Mouse (Mus musculus): ENCODE measurements around the gene Slc16a6. TPM values are rescaled to one million over a fixed set of nuclear protein-coding genes. Genes with fewer than 3 reads are reported as not detected.

Slc16a6 gene
- total and polyA plus RNA-seq, 2 experiments from 2014 or later, result 8.7 to 11.2 TPM

- Histone ChIP-seq H3K4me1 (ENCODE audit: insufficient read depth, low read length) (no peaks in the 10 kb centered on the region), H3K9ac (replicated peaks; ENCODE audit: low read length) (no peak overlapping the region), H3K27me3 (ENCODE audit: insufficient read depth, low read length) (no peaks in the 10 kb centered on the region), H3K4me2 (ENCODE audit: low read depth, low read length) (no peak overlapping the region), H3K9me3 (ENCODE audit: low read length) (no peaks in the 10 kb centered on the region), H3K36me3 (ENCODE audit: insufficient read depth, low read length) (peaks cover 5% of the 10 kb centered on the region; the same call in 1 of the 2 replicates), H3K27ac (no peak overlapping the region), H3K4me3 (ENCODE audit: low read length) (no peak overlapping the region)
- no peak for TF ChIP-seq CTCF (IDR thresholded peaks at IDR 0.05; ENCODE audit: low read depth)
- DNase-seq (ENCODE audit: low spot score) (no peak), ATAC-seq (no peak)
- 89% methylated on average over 5 of the region's 5 CpGs for WGBS
These were observed 17.1 kb downstream of the Slc16a6 start for GRCm38 (mm10) chr11:109456261-109456660.

- Histone ChIP-seq H3K27me3 (ENCODE audit: insufficient read depth, low read length) (no peaks in the 10 kb centered on the region), H3K4me2 (ENCODE audit: low read depth, low read length) (no peak overlapping the region), H3K9ac (replicated peaks; ENCODE audit: low read length) (no peak overlapping the region), H3K4me1 (ENCODE audit: insufficient read depth, low read length) (no peaks in the 10 kb centered on the region), H3K27ac (no peak overlapping the region), H3K36me3 (ENCODE audit: insufficient read depth, low read length) (peaks cover 5% of the 10 kb centered on the region; the same call in 1 of the 2 replicates), H3K9me3 (ENCODE audit: low read length) (no peaks in the 10 kb centered on the region), H3K4me3 (ENCODE audit: low read length) (no peak overlapping the region)
- ATAC-seq (no peak), DNase-seq (ENCODE audit: low spot score) (no peak)
- 87% methylated on average over 11 of the region's 11 CpGs for WGBS
- TF ChIP-seq CTCF (IDR thresholded peaks at IDR 0.05; ENCODE audit: low read depth), result no peak
These were observed 22.2 kb downstream of the Slc16a6 start for GRCm38 (mm10) chr11:109451169-109451568.

- DNase-seq (ENCODE audit: low spot score) (peak; percentile 84), ATAC-seq (peak; percentile 70)
- 52% methylated on average over 13 of the region's 13 CpGs for WGBS
- Histone ChIP-seq H3K4me2 (ENCODE audit: low read depth, low read length) (no peak overlapping the region), H3K27ac (no peak overlapping the region), H3K9ac (replicated peaks; ENCODE audit: low read length) (no peak overlapping the region), H3K4me3 (ENCODE audit: low read length) (no peak overlapping the region), H3K9me3 (ENCODE audit: low read length) (no peaks in the 10 kb centered on the region), H3K4me1 (ENCODE audit: insufficient read depth, low read length) (no peaks in the 10 kb centered on the region), H3K36me3 (ENCODE audit: insufficient read depth, low read length) (no peaks in the 10 kb centered on the region), H3K27me3 (ENCODE audit: insufficient read depth, low read length) (no peaks in the 10 kb centered on the region)
- TF ChIP-seq CTCF (IDR thresholded peaks at IDR 0.05; ENCODE audit: low read depth), result peak; percentile 84
These were observed 27.9 kb downstream of the Slc16a6 start for GRCm38 (mm10) chr11:109445438-109446035.

- no peak for ATAC-seq
These were observed 28.8 kb downstream of the Slc16a6 start for GRCm38 (mm10) chr11:109444600-109444999.

GRCm38 (mm10) chr11:109443468-109444263 is 29.7 kb downstream of the Slc16a6 start:
- Histone ChIP-seq H3K27ac (no peak overlapping the region), H3K4me3 (ENCODE audit: low read length) (no peak overlapping the region), H3K27me3 (ENCODE audit: insufficient read depth, low read length) (no peaks in the 10 kb centered on the region), H3K4me2 (ENCODE audit: low read depth, low read length) (no peak overlapping the region), H3K36me3 (ENCODE audit: insufficient read depth, low read length) (no peaks in the 10 kb centered on the region), H3K9ac (replicated peaks; ENCODE audit: low read length) (no peak overlapping the region), H3K4me1 (ENCODE audit: insufficient read depth, low read length) (no peaks in the 10 kb centered on the region), H3K9me3 (ENCODE audit: low read length) (no peaks in the 10 kb centered on the region)
- ATAC-seq (no peak), DNase-seq (ENCODE audit: low spot score) (no peak)
- no peak; the same call in 1 of the 2 replicates for TF ChIP-seq CTCF (IDR thresholded peaks at IDR 0.05; ENCODE audit: low read depth)
- 90% methylated on average over 8 of the region's 8 CpGs for WGBS

More at GRCm38 (mm10) chr11:109444600-109444999, 28.8 kb downstream of the Slc16a6 start:
- DNase-seq (ENCODE audit: low spot score), result peak; percentile 38
- H3K4me2 ChIP-seq (ENCODE audit: low read depth, low read length), result no peak overlapping the region
- H3K9me3 ChIP-seq (ENCODE audit: low read length), result no peaks in the 10 kb centered on the region
- no peak overlapping the region for H3K4me3 ChIP-seq (ENCODE audit: low read length)
- WGBS, result 51% methylated on average over 7 of the region's 7 CpGs
- H3K27ac ChIP-seq, result no peak overlapping the region
- peak; percentile 52 for TF ChIP-seq CTCF (IDR thresholded peaks at IDR 0.05; ENCODE audit: low read depth)
- H3K9ac ChIP-seq (replicated peaks; ENCODE audit: low read length), result no peak overlapping the region
- no peaks in the 10 kb centered on the region for H3K27me3 ChIP-seq (ENCODE audit: insufficient read depth, low read length)
- no peaks in the 10 kb centered on the region for H3K36me3 ChIP-seq (ENCODE audit: insufficient read depth, low read length)
- H3K4me1 ChIP-seq (ENCODE audit: insufficient read depth, low read length), result no peaks in the 10 kb centered on the region

GRCm38 (mm10) chr11:109442166-109442730 is 31.1 kb downstream of the Slc16a6 start:
- H3K4me1 ChIP-seq (ENCODE audit: insufficient read depth, low read length), result no peaks in the 10 kb centered on the region
- no peaks in the 10 kb centered on the region for H3K9me3 ChIP-seq (ENCODE audit: low read length)
- DNase-seq (ENCODE audit: low spot score) (no peak), ATAC-seq (no peak)
- WGBS, result 69% methylated on average over 5 of the region's 5 CpGs
- peaks cover 5% of the 10 kb centered on the region; the same call in 1 of the 2 replicates for H3K36me3 ChIP-seq (ENCODE audit: insufficient read depth, low read length)
- no peak overlapping the region for H3K4me3 ChIP-seq (ENCODE audit: low read length)
- no peaks in the 10 kb centered on the region for H3K27me3 ChIP-seq (ENCODE audit: insufficient read depth, low read length)
- no peak overlapping the region for H3K4me2 ChIP-seq (ENCODE audit: low read depth, low read length)
- H3K27ac ChIP-seq, result no peak overlapping the region
- no peak for TF ChIP-seq CTCF (IDR thresholded peaks at IDR 0.05; ENCODE audit: low read depth)
- no peak overlapping the region for H3K9ac ChIP-seq (replicated peaks; ENCODE audit: low read length)
